Mouse (Mus musculus) B cell, adult 62 days (primary cell): ENCODE data around the gene Rnf17. TPM values are rescaled to one million over a fixed set of nuclear protein-coding genes. Genes with fewer than 3 reads are reported as not detected.

Experiments
- total RNA-seq: library from RNA; stranded (reverse); gene quantifications from 4 replicates; pipeline ENCODE4 v1.2.4, GENCODE M21; 2023

Gene Rnf17
- 0.67 to 1.3 TPM (median 0.84 TPM) in 4 replicates for total RNA-seq

DNA sequence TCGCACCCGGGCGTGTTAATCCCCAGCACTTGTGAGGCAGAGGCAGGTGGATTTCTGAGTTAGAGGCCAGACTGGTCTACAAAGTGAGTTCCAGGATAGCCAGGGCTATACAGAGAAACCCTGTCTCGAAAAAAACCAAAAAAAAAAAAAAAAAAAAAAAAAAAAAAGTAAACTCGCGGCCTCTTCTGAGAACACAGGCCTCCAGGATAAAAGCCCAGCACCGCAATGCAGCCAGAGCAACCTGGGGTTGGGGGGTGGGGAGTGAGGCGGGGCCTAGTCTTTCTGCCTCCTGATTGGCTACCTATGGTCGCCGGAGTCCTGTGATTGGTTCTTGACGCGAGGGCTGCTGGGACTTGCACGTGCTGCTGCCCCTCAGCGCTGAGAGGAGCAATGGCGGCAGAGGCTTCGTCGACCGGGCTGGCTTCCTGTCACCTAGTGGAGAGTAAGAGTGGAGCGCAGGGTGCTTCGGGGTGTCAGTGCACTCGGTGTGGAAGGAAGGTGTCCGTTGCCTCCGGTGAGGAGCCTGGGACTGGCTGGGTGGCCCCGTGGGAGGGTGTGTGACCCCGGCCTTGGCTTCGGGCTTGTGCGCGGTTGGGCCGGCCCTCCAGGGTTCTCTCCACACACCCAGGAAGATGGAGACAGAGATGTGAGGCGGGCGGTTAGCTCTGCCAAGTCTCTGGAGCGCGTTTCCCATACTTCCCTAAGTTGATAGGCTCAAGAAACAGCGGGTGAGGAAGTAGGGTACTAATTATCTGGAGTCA lies at the start of gene Rnf17:
Gene Rnf17 (plus strand): TSS at position 271 of the 761 bp plus-strand sequence.

DNA sequence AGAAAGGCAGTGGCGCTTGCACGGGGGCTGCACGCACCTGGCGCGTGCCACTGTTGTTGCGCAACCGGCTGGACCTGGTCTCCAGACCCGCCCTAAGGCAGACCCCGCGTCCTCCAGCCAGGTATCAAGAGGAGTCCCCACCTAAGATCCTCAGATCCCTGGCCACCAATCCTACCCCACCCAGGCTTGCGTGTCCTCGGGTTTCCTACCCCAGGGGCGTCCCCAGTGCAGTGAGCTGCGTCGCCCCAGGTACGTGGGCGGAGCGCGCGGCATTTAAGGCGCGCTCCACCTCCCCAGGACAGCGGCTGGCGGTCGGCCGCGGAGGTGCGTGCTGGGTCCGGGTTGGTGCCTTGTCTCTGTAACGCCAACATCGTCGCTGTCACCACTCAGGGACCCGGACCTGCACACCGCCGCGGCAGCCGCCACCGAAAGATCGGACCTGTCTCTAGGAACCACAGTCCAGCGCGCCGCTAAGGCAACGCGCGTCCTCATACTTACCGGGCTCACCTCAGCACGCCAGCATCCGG lies 37.6 kb upstream of the Rnf17 start, which contains the start of gene Atp12a:
Gene Atp12a (plus strand): TSS at position 358 of the 527 bp plus-strand sequence.

Other genes with a start within 250 kb of the Rnf17 start
- gene Gzmg, start 243.0 kb upstream of the Rnf17 start, total RNA-seq = not detected in 4 replicates
- not detected in 4 replicates for gene Gzmn, start 228.0 kb upstream of the Rnf17 start, total RNA-seq
- gene Gzmf, start 191.2 kb upstream of the Rnf17 start, total RNA-seq = not detected in 4 replicates
- gene Gzmc, start 167.9 kb upstream of the Rnf17 start, total RNA-seq = not detected in 4 replicates
- gene Gzmb, start 140.3 kb upstream of the Rnf17 start, total RNA-seq = 0.55 to 1.0 TPM (median 0.87 TPM) in 4 replicates
- gene Atp12a, start 37.5 kb upstream of the Rnf17 start, total RNA-seq = not detected in 4 replicates
- gene Cenpj, start 172.8 kb downstream of the Rnf17 start, total RNA-seq = 9.5 to 16.4 TPM (median 10.9 TPM) in 4 replicates
- 73.6 to 80.3 TPM (median 76.9 TPM) in 4 replicates for gene Parp4, start 173.0 kb downstream of the Rnf17 start, total RNA-seq